Mouse (Mus musculus): ENCODE results near the gene Prr7. TPM values are rescaled to one million over a fixed set of nuclear protein-coding genes. Genes with fewer than 3 reads are reported as not detected.

Prr7 gene
- polyA plus RNA-seq, 1 experiment from 2014 or later = not detected

GRCm38 (mm10) chr13:55465184-55465583 is 1.1 kb downstream of the Prr7 start:
- no peaks in the 10 kb centered on the region for H3K79me2 ChIP-seq (ENCODE audit: inconsistent target)
- 0 out of 2 replicates have a peak, but pooled peaks cover 2% of the 10 kb centered on the region for H3K36me3 ChIP-seq (ENCODE audit: inconsistent target)
- no peak overlapping the region for H3K4me3 ChIP-seq (ENCODE audit: inconsistent target)
- no peak overlapping the region for H3K27ac ChIP-seq
- 9% methylated on average over 3 of the region's 3 CpGs for WGBS (ENCODE audit: missing documents)

GRCm38 (mm10) chr13:55465830-55466440 is 1.9 kb downstream of the Prr7 start:
- Histone ChIP-seq H3K36me3 (ENCODE audit: inconsistent target) (no peaks in the 10 kb centered on the region), H3K79me2 (ENCODE audit: inconsistent target) (no peaks in the 10 kb centered on the region), H3K4me3 (ENCODE audit: inconsistent target) (no peak overlapping the region), H3K27ac (no peak overlapping the region)
- WGBS (ENCODE audit: missing documents) = 29% methylated on average over 5 of the region's 5 CpGs

GRCm38 (mm10) chr13:55468851-55469560 is 4.9 kb downstream of the Prr7 start:
- Histone ChIP-seq H3K79me2 (ENCODE audit: inconsistent target) (no peaks in the 10 kb centered on the region), H3K27ac (no peak overlapping the region), H3K36me3 (ENCODE audit: inconsistent target) (no peaks in the 10 kb centered on the region), H3K4me3 (ENCODE audit: inconsistent target) (no peak overlapping the region)
- WGBS (ENCODE audit: missing documents) = 54% methylated on average over 13 of the region's 13 CpGs

GRCm38 (mm10) chr13:55470372-55470771 is 6.3 kb downstream of the Prr7 start:
- Histone ChIP-seq H3K79me2 (ENCODE audit: inconsistent target) (no peaks in the 10 kb centered on the region), H3K36me3 (ENCODE audit: inconsistent target) (no peaks in the 10 kb centered on the region)
- WGBS (ENCODE audit: missing documents) = 72% methylated on average over 9 of the region's 9 CpGs

GRCm38 (mm10) chr13:55471156-55471818 is 7.2 kb downstream of the Prr7 start:
- no peak overlapping the region for H3K27ac ChIP-seq
- no peaks in the 10 kb centered on the region for H3K36me3 ChIP-seq (ENCODE audit: inconsistent target)
- no peaks in the 10 kb centered on the region for H3K79me2 ChIP-seq (ENCODE audit: inconsistent target)
- WGBS (ENCODE audit: missing documents) = 2% methylated on average over 49 of the region's 54 CpGs
- no peak overlapping the region for H3K4me3 ChIP-seq (ENCODE audit: inconsistent target)

More at GRCm38 (mm10) chr13:55470372-55470771, 6.3 kb downstream of the Prr7 start:
- no peak overlapping the region for H3K4me3 ChIP-seq (ENCODE audit: inconsistent target)
- no peak overlapping the region for H3K27ac ChIP-seq

- no peak overlapping the region for H3K4me3 ChIP-seq (ENCODE audit: inconsistent target)
- H3K27ac ChIP-seq = no peak overlapping the region
- under 1% methylated on average over 31 of the region's 31 CpGs for WGBS (ENCODE audit: missing documents)
- no peaks in the 10 kb centered on the region for H3K79me2 ChIP-seq (ENCODE audit: inconsistent target)
- H3K36me3 ChIP-seq (ENCODE audit: inconsistent target) = no peaks in the 10 kb centered on the region
These were observed 7.7 kb downstream of the Prr7 start for GRCm38 (mm10) chr13:55471819-55472131.

- no peak overlapping the region for H3K27ac ChIP-seq
- 1% methylated on average over 100 of the region's 103 CpGs for WGBS (ENCODE audit: missing documents)
- no peak overlapping the region for H3K4me3 ChIP-seq (ENCODE audit: inconsistent target)
- no peaks in the 10 kb centered on the region for H3K79me2 ChIP-seq (ENCODE audit: inconsistent target)
- no peaks in the 10 kb centered on the region for H3K36me3 ChIP-seq (ENCODE audit: inconsistent target)
These were observed 8.3 kb downstream of the Prr7 start for GRCm38 (mm10) chr13:55472132-55473022.

GRCm38 (mm10) chr13:55473076-55473831 is 9.2 kb downstream of the Prr7 start:
- 37% methylated on average over 18 of the region's 18 CpGs for WGBS (ENCODE audit: missing documents)
- H3K79me2 ChIP-seq (ENCODE audit: inconsistent target) = no peaks in the 10 kb centered on the region
- H3K36me3 ChIP-seq (ENCODE audit: inconsistent target) = no peaks in the 10 kb centered on the region
- H3K27ac ChIP-seq = no peak overlapping the region
- H3K4me3 ChIP-seq (ENCODE audit: inconsistent target) = no peak overlapping the region

- Histone ChIP-seq H3K4me3 (ENCODE audit: inconsistent target) (no peak overlapping the region), H3K27ac (no peak overlapping the region), H3K79me2 (ENCODE audit: inconsistent target) (no peaks in the 10 kb centered on the region), H3K36me3 (ENCODE audit: inconsistent target) (no peaks in the 10 kb centered on the region)
- 53% methylated on average over 11 of the region's 11 CpGs for WGBS (ENCODE audit: missing documents)
These were observed 9.9 kb downstream of the Prr7 start for GRCm38 (mm10) chr13:55473961-55474360.

- Histone ChIP-seq H3K79me2 (ENCODE audit: inconsistent target) (no peaks in the 10 kb centered on the region), H3K27ac (no peak overlapping the region), H3K4me3 (ENCODE audit: inconsistent target) (no peak overlapping the region), H3K36me3 (ENCODE audit: inconsistent target) (no peaks in the 10 kb centered on the region)
- WGBS (ENCODE audit: missing documents) = 16% methylated on average over 5 of the region's 5 CpGs
These were observed 10.6 kb downstream of the Prr7 start for GRCm38 (mm10) chr13:55474621-55475069.

- WGBS (ENCODE audit: missing documents) = 93% methylated on average over 5 of the region's 5 CpGs
- Histone ChIP-seq H3K27ac (no peak overlapping the region), H3K4me3 (ENCODE audit: inconsistent target) (no peak overlapping the region), H3K36me3 (ENCODE audit: inconsistent target) (no peaks in the 10 kb centered on the region), H3K79me2 (ENCODE audit: inconsistent target) (no peaks in the 10 kb centered on the region)
These were observed 11.7 kb downstream of the Prr7 start for GRCm38 (mm10) chr13:55475750-55476149.

GRCm38 (mm10) chr13:55476256-55476655 is 12.2 kb downstream of the Prr7 start:
- Histone ChIP-seq H3K4me3 (ENCODE audit: inconsistent target) (no peak overlapping the region), H3K79me2 (ENCODE audit: inconsistent target) (no peaks in the 10 kb centered on the region), H3K27ac (no peak overlapping the region), H3K36me3 (ENCODE audit: inconsistent target) (no peaks in the 10 kb centered on the region)
- WGBS (ENCODE audit: missing documents) = 98% methylated on average over 6 of the region's 8 CpGs

GRCm38 (mm10) chr13:55477492-55477891 is 13.4 kb downstream of the Prr7 start:
- 88% methylated on average over 14 of the region's 16 CpGs for WGBS (ENCODE audit: missing documents)
- Histone ChIP-seq H3K36me3 (ENCODE audit: inconsistent target) (no peaks in the 10 kb centered on the region), H3K27ac (no peak overlapping the region), H3K79me2 (ENCODE audit: inconsistent target) (no peaks in the 10 kb centered on the region), H3K4me3 (ENCODE audit: inconsistent target) (no peak overlapping the region)

GRCm38 (mm10) chr13:55478036-55478435 is 14.0 kb downstream of the Prr7 start:
- Histone ChIP-seq H3K36me3 (ENCODE audit: inconsistent target) (no peaks in the 10 kb centered on the region), H3K79me2 (ENCODE audit: inconsistent target) (no peaks in the 10 kb centered on the region), H3K4me3 (ENCODE audit: inconsistent target) (no peak overlapping the region), H3K27ac (no peak overlapping the region)
- 74% methylated on average over 5 of the region's 5 CpGs for WGBS (ENCODE audit: missing documents)

Data from macrophage (primary cell).